Comparison of ENCODE assay signal across 17 mouse cellular contexts in the genomic region with DNA sequence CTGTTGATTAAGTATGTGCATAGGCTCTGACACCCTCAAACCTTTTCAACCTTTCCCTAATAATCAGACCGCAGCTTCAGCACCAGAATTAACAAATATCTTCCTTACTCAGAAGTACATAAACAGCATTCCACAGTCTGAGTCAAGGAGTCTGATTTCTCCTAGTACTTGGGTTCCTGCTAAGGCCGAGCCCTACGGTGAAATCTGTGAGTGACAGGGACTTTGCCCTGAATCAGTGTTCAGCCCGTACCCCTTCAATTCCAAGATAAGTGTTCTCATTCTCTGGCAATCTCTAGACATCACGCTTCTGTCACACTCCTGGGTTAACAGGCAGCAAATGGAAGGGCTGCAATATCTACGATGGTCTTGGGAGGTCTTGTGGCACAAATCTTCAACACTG.
"Had no signal": no experiment of that assay in that cellular context is flagged by ENCODE, and none has a peak within 500 bp of the region (broad histone marks: within the 10 kb centered on the region; RNA-seq: fewer than 3 reads in every experiment).

No protein-coding gene starts in this region.

- H3K4me2 ChIP-seq: lung, embryonic 15.5 days; midbrain, embryonic 12.5 days; neural tube, embryonic 13.5 days; neural tube, embryonic 15.5 days had no signal

- H3K27me3 ChIP-seq: lung, embryonic 15.5 days; midbrain, embryonic 12.5 days; neural tube, embryonic 13.5 days; neural tube, embryonic 15.5 days had no signal

- H3K27ac ChIP-seq: lung, embryonic 15.5 days; midbrain, embryonic 10.5 days; midbrain, embryonic 12.5 days; neural tube, embryonic 13.5 days; neural tube, embryonic 15.5 days had no signal

- H3K4me1 ChIP-seq: lung, embryonic 15.5 days had no signal

- DNase-seq: liver, postnatal 0 days; lung, adult 2 months; lung, postnatal 14 days; lung, postnatal 36 days; midbrain, embryonic 14.5 days; right cerebral cortex, postnatal 14 days; thymus, adult 18-20 months; thymus, postnatal 14 days; thymus, postnatal 36 days had no signal

- ATAC-seq: liver, postnatal 0 days; lung, postnatal 0 days; midbrain, embryonic 16.5 days had no signal

- H3K36me3 ChIP-seq: lung, embryonic 15.5 days; midbrain, embryonic 10.5 days; midbrain, embryonic 12.5 days; neural tube, embryonic 13.5 days; neural tube, embryonic 15.5 days had no signal

- H3K9me3 ChIP-seq: lung, embryonic 15.5 days; midbrain, embryonic 10.5 days; midbrain, embryonic 12.5 days; neural tube, embryonic 13.5 days; neural tube, embryonic 15.5 days had no signal

- H3K4me3 ChIP-seq: lung, embryonic 15.5 days; midbrain, embryonic 10.5 days; midbrain, embryonic 12.5 days; myocyte; neural tube, embryonic 13.5 days; neural tube, embryonic 15.5 days had no signal

- H3K9ac ChIP-seq: liver, postnatal 0 days; lung, embryonic 15.5 days; midbrain, embryonic 12.5 days; neural tube, embryonic 13.5 days; neural tube, embryonic 15.5 days had no signal
